Mouse (Mus musculus) bone marrow macrophage, adult 2 months (primary cell): ENCODE measurements around the gene Cpsf4. TPM values are rescaled to one million over a fixed set of nuclear protein-coding genes. Genes with fewer than 3 reads are reported as not detected.
"Not testable (repeated sequence)": the region's sequence is repeated elsewhere in the genome, so short reads cannot be mapped to it uniquely, and the experiment has no call there.

Experiments
- H3K27ac ChIP-seq: 2 replicates; pipeline ENCODE4 v1.5.1; 2012; ENCODE audit warnings: low read depth, low read length; ENCODE audit not compliant: insufficient read depth
- H3K4me1 ChIP-seq: 2 replicates; pipeline ENCODE4 v1.6.1; 2012; ENCODE audit warnings: low read length; ENCODE audit not compliant: control insufficient read depth, insufficient read depth
- H3K4me3 ChIP-seq: 2 replicates; pipeline ENCODE4 v1.5.1; 2012; ENCODE audit warnings: mild to moderate bottlenecking, low read length, moderate library complexity; ENCODE audit not compliant: insufficient read depth
- CTCF ChIP-seq: IDR thresholded peaks from 2 replicates; pipeline ENCODE4 v1.5.1; 2012; ENCODE audit warnings: low read depth, mild to moderate bottlenecking, low read length, moderate library complexity
- POLR2A ChIP-seq: IDR thresholded peaks from 2 replicates; pipeline ENCODE4 v1.6.1; 2012; ENCODE audit warnings: mild to moderate bottlenecking, low read depth, low read length, borderline replicate concordance
- polyA plus RNA-seq: library from polyadenylated mRNA; stranded (reverse); fragments of >200 nt; gene quantifications from 2 replicates; pipeline ENCODE4 v1.2.4, GENCODE M21; 2012; ENCODE audit not compliant: missing spikeins, insufficient read depth, insufficient read length

Gene Cpsf4
- polyA plus RNA-seq, 1 experiment = 24.9 TPM

- no peak for TF ChIP-seq CTCF
- TF ChIP-seq POLR2A = peak; percentile 1; the same call in 1 of the 2 replicates
- Histone ChIP-seq H3K4me3 (peak within 1 kb of the TSS; percentile 78), H3K27ac (peak within 1 kb of the TSS; percentile 72), H3K4me1 (peaks cover 12% of the 10 kb centered on the region)
Observed at GRCm38 (mm10) chr5:145203936-145204691, 37.1 kb downstream of the Cpsf4 start, which contains the start of gene Zkscan5. Zkscan5 (plus strand) TSS chr5:145204562.

GRCm38 (mm10) chr5:145205041-145205440 is 38.0 kb downstream of the Cpsf4 start:
- Histone ChIP-seq H3K27ac (no peak overlapping the region), H3K4me1 (peaks cover 8% of the 10 kb centered on the region), H3K4me3 (peak overlapping the region; percentile 41)
- TF ChIP-seq POLR2A (no peak), CTCF (no peak)

GRCm38 (mm10) chr5:145207385-145207784 is 40.4 kb downstream of the Cpsf4 start:
- TF ChIP-seq CTCF (no peak), POLR2A (no peak)
- no peak overlapping the region for H3K27ac ChIP-seq
- H3K4me3 ChIP-seq = no peak overlapping the region

GRCm38 (mm10) chr5:145207954-145208353 is 40.9 kb downstream of the Cpsf4 start:
- Histone ChIP-seq H3K4me1 (peaks cover 6% of the 10 kb centered on the region), H3K27ac (no peak overlapping the region), H3K4me3 (no peak overlapping the region)
- TF ChIP-seq CTCF (no peak), POLR2A (no peak)

More at GRCm38 (mm10) chr5:145207385-145207784, 40.4 kb downstream of the Cpsf4 start:
- peaks cover 6% of the 10 kb centered on the region for H3K4me1 ChIP-seq

- not testable (repeated sequence) for H3K4me1 ChIP-seq, H3K4me3 ChIP-seq, H3K27ac ChIP-seq
Observed at GRCm38 (mm10) chr5:145208391-145208790, 41.4 kb downstream of the Cpsf4 start.

- no peaks in the 10 kb centered on the region for H3K4me1 ChIP-seq
- H3K4me3 ChIP-seq = no peak overlapping the region
- H3K27ac ChIP-seq = no peak overlapping the region
- TF ChIP-seq CTCF (no peak), POLR2A (no peak)
Observed at GRCm38 (mm10) chr5:145211340-145211739, 44.3 kb downstream of the Cpsf4 start.

- Histone ChIP-seq H3K27ac (no peak overlapping the region), H3K4me1 (no peaks in the 10 kb centered on the region), H3K4me3 (no peak overlapping the region)
- TF ChIP-seq CTCF (no peak), POLR2A (no peak)
Observed at GRCm38 (mm10) chr5:145212216-145212615, 45.2 kb downstream of the Cpsf4 start.

GRCm38 (mm10) chr5:145213505-145213904 is 46.5 kb downstream of the Cpsf4 start:
- H3K4me3 ChIP-seq = no peak overlapping the region
- no peak overlapping the region for H3K27ac ChIP-seq
- TF ChIP-seq CTCF (no peak), POLR2A (no peak)
- H3K4me1 ChIP-seq = no peaks in the 10 kb centered on the region

GRCm38 (mm10) chr5:145214679-145215078 is 47.7 kb downstream of the Cpsf4 start:
- no peaks in the 10 kb centered on the region for H3K4me1 ChIP-seq
- H3K27ac ChIP-seq = no peak overlapping the region
- 0 out of 2 replicates have a peak, but pooled peaks have one; percentile 3 for TF ChIP-seq CTCF
- no peak for TF ChIP-seq POLR2A
- no peak overlapping the region for H3K4me3 ChIP-seq

- Histone ChIP-seq H3K4me1 (no peaks in the 10 kb centered on the region), H3K4me3 (no peak overlapping the region), H3K27ac (no peak overlapping the region)
- TF ChIP-seq POLR2A (no peak), CTCF (no peak)
Observed at GRCm38 (mm10) chr5:145217746-145218145, 50.7 kb downstream of the Cpsf4 start.
